Mouse (Mus musculus): ENCODE results near the gene Enkd1.

GRCm38 (mm10) chr8:105692449-105693182 is 15.4 kb downstream of the Enkd1 start:
- no peak for TF ChIP-seq GATA1 (IDR thresholded peaks at IDR 0.05; ENCODE audit: borderline replicate concordance, low read length)
- TF ChIP-seq CTCF (IDR thresholded peaks at IDR 0.05; ENCODE audit: low read depth, low read length), result no peak
- TF ChIP-seq POLR2AphosphoS5 (IDR thresholded peaks at IDR 0.05; ENCODE audit: insufficient replicate concordance, low read depth, low read length), result no peak
- TF ChIP-seq GATA2 (IDR thresholded peaks at IDR 0.05; ENCODE audit: borderline replicate concordance, low read depth, low read length), result no peak
- no peak for TF ChIP-seq TAL1 (conservative IDR thresholded peaks at IDR 0.05; ENCODE audit: low read depth, low read length)
